Mouse (Mus musculus) limb, embryonic 14.5 days (tissue): ENCODE results near the gene Rad51d. TPM values are rescaled to one million over a fixed set of nuclear protein-coding genes. Genes with fewer than 3 reads are reported as not detected.

Experiments
- ATAC-seq: fragments of 200-750 bp; cut with Nextera tagmentation; 2 replicates; pipeline ENCODE4 v1.8.0; 2017; ENCODE audit warnings: low read depth, moderate number of reproducible peaks, moderate TSS enrichment; ENCODE audit not compliant: low FRiP score
- DNase-seq: peaks from one replicate; pipeline ENCODE4 v3.0.0-alpha.2; 2015; ENCODE audit warnings: low spot score
- H3K27ac ChIP-seq: fragments of 300-500 bp; sonication (generic); replicated peaks from 2 replicates; pipeline ENCODE4 v1.5.1; 2014; ENCODE audit warnings: low read depth, mild to moderate bottlenecking, low read length, moderate library complexity, mixed read lengths
- H3K27me3 ChIP-seq: fragments of 300-500 bp; sonication (generic); 2 replicates; pipeline ENCODE4 v1.6.1; 2014; ENCODE audit warnings: low read length, mixed read lengths; ENCODE audit not compliant: control insufficient read depth, insufficient read depth
- H3K36me3 ChIP-seq: fragments of 300-500 bp; sonication (generic); 2 replicates; pipeline ENCODE4 v1.6.1; 2014; ENCODE audit warnings: mild to moderate bottlenecking, low read length, moderate library complexity, mixed read lengths; ENCODE audit not compliant: control insufficient read depth, insufficient read depth
- H3K4me1 ChIP-seq: fragments of 300-500 bp; sonication (generic); 2 replicates; pipeline ENCODE4 v1.6.1; 2014; ENCODE audit warnings: antibody characterized with exemption, low read length, mixed read lengths; ENCODE audit not compliant: control insufficient read depth, insufficient read depth
- H3K4me2 ChIP-seq: fragments of 300-500 bp; sonication (generic); replicated peaks from 2 replicates; pipeline ENCODE4 v1.6.1; 2014; ENCODE audit warnings: low read depth, mild to moderate bottlenecking, low read length, moderate library complexity; ENCODE audit not compliant: severe bottlenecking
- H3K4me3 ChIP-seq: fragments of 300-500 bp; sonication (generic); replicated peaks from 2 replicates; pipeline ENCODE4 v1.5.1; 2014; ENCODE audit warnings: low read length
- H3K9ac ChIP-seq: fragments of 300-500 bp; sonication (generic); 2 replicates; pipeline ENCODE4 v1.6.1; 2014; ENCODE audit warnings: mild to moderate bottlenecking, low read depth, low read length, moderate library complexity; ENCODE audit not compliant: severe bottlenecking
- H3K9me3 ChIP-seq: fragments of 300-500 bp; sonication (generic); 2 replicates; pipeline ENCODE4 v1.6.1; 2016; ENCODE audit warnings: low read length; ENCODE audit not compliant: control insufficient read depth
- POLR2A ChIP-seq: fragments of 200-500 bp; IDR thresholded peaks from 2 replicates; pipeline ENCODE4 v1.8.0; 2012; ENCODE audit warnings: inconsistent platforms, mild to moderate bottlenecking, moderate library complexity, borderline replicate concordance; ENCODE audit not compliant: insufficient read depth, insufficient read length; ENCODE audit errors: extremely low read depth
- WGBS: fragments of 180-500 bp; shearing (Covaris S2); extraction: QIAGEN DNeasy Blood & Tissue Kit; methylation state at CpG from one replicate; pipeline ENCODE4 v1.1.7; 2014; 5-methylcytosine and 5-hydroxymethylcytosine counted together
- polyA plus RNA-seq, 2 experiments: library from polyadenylated mRNA; depleted of rRNA in 1 of 2; stranded (reverse) in 1 of 2; unstranded in 1 of 2; fragments of >200 nt; fragmentation: Nextera tagmentation in 1 of 2; extraction: Ambion mirVana in 1 of 2; gene quantifications; 2 replicates each; pipeline versions ENCODE4 v1.2.1 to v1.2.3; 2012 to 2014

Gene Rad51d
- polyA plus RNA-seq, 2 experiments, result 11.5 to 12.9 TPM

DNA sequence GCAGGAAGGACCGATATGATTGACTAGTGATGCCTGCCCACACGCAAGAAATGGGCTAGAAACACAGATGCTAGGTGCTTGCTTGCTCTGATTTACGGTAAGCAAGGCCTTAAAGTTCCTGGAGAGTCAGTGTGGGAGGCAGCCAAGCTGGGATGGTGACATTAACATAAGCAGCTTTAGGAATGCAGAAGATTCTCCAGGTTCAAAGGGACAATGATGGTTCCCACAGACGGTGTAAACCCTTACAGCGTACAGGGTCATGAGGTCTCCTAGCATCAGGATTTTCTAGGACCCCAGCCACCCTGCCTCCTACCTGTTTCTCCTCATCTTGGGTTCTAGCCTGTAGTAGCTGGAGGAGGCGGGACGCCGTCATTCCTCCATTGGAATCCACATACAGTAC, 7.2 kb downstream of the Rad51d start:
- Histone ChIP-seq H3K4me1 (no peaks in the 10 kb centered on the region), H3K9ac (no peak overlapping the region), H3K4me2 (no peak overlapping the region), H3K27ac (no peak overlapping the region), H3K36me3 (peaks cover 4% of the 10 kb centered on the region; the same call in 1 of the 2 replicates), H3K4me3 (no peak overlapping the region), H3K9me3 (no peaks in the 10 kb centered on the region), H3K27me3 (no peaks in the 10 kb centered on the region)
- 63% methylated on average over 8 of the region's 8 CpGs for WGBS
- DNase-seq (no peak), ATAC-seq (no peak)
- TF ChIP-seq POLR2A, result no peak

DNA sequence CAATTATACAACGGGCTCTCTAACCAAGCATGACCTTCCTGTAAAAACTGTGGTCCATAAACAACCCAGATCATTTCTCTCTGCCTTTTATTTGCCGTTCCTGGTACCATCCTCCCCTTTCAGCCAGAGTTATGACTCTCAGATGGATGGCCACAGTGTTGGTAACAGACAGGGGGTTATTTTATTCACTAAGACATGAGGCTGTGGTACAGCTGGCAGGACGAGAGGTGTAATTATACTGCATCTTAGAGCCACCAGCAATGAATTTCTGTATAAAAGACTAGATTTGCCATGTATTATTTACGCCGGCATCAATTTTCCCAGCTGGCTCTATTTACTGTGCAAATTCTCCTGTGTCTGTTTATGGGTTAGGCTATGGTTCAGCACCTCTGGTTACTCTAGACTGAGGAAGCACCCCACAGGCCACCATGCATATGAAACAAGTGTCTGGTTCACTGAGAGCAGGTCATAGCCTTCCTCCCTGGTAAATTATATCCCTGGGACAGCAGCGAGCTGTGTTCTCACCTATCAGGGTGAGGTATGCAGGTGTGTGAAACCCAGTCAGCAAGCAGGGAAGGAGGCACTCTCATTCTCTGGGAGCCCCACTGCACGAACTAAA, 12.6 kb downstream of the Rad51d start:
- no peak for TF ChIP-seq POLR2A
- Histone ChIP-seq H3K4me1 (no peaks in the 10 kb centered on the region), H3K4me2 (no peak overlapping the region), H3K27me3 (no peaks in the 10 kb centered on the region), H3K27ac (no peak overlapping the region), H3K36me3 (peaks cover 4% of the 10 kb centered on the region; the same call in 1 of the 2 replicates), H3K4me3 (no peak overlapping the region), H3K9ac (no peak overlapping the region), H3K9me3 (no peaks in the 10 kb centered on the region)
- 71% methylated on average over 7 of the region's 7 CpGs for WGBS
- no peak for ATAC-seq
- DNase-seq, result no peak

DNA sequence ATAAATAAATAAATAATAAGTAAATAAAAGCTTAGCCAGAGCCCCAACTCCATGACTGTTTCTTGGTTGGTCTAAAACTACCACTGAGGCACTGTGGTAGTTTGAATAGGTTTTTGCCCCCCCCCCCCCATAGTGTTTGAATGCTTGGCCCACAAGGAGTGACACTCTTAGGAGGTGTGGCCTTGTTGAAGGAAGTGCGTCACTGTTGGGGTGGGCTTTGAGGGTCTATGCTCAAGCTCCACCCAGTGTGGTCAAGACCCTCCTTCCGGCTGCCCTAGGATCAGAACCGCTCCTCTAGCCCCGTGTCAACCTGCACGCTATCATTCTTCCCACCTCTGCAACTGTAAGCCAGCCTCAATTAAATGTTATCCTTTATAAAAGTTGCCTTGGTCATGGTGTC, 14.8 kb downstream of the Rad51d start:
- H3K4me1 ChIP-seq, result peaks cover 3% of the 10 kb centered on the region; the same call in 1 of the 2 replicates
- H3K27ac ChIP-seq, result no peak overlapping the region
- no peaks in the 10 kb centered on the region for H3K9me3 ChIP-seq
- DNase-seq, result no peak
- no peak overlapping the region for H3K9ac ChIP-seq
- H3K36me3 ChIP-seq, result peaks cover under 1% of the 10 kb centered on the region; the same call in 1 of the 2 replicates
- ATAC-seq, result no peak
- no peak overlapping the region for H3K4me3 ChIP-seq
- no peaks in the 10 kb centered on the region for H3K27me3 ChIP-seq
- no peak overlapping the region for H3K4me2 ChIP-seq
- 94% methylated on average over 5 of the region's 5 CpGs for WGBS
- TF ChIP-seq POLR2A, result no peak

DNA sequence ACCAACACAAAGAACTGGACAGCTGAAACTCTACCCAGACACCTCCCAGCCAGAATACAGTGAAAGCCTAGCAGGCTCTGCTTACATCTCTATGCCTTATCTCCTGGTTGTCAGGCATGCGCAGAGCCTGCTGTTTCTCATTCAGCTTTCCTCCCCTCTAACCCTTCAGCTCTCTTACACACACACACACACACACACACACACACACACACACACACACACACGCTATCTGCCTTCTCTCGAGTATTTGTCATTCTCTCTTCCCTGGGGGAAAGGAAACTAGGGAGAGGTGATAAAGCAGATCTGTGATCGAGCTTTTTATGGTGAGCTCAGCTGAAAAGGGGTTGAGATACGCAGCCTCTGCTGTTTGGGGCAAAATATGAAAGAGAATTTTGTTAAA, 15.5 kb downstream of the Rad51d start:
- ATAC-seq, result no peak
- no peak overlapping the region for H3K9ac ChIP-seq
- DNase-seq, result no peak
- H3K4me2 ChIP-seq, result no peak overlapping the region
- TF ChIP-seq POLR2A, result no peak
- no peak overlapping the region for H3K4me3 ChIP-seq
- WGBS, result 78% methylated on average over 5 of the region's 5 CpGs
- H3K27me3 ChIP-seq, result no peaks in the 10 kb centered on the region
- no peaks in the 10 kb centered on the region for H3K9me3 ChIP-seq
- no peaks in the 10 kb centered on the region for H3K36me3 ChIP-seq
- H3K4me1 ChIP-seq, result peaks cover 6% of the 10 kb centered on the region
- no peak overlapping the region for H3K27ac ChIP-seq

DNA sequence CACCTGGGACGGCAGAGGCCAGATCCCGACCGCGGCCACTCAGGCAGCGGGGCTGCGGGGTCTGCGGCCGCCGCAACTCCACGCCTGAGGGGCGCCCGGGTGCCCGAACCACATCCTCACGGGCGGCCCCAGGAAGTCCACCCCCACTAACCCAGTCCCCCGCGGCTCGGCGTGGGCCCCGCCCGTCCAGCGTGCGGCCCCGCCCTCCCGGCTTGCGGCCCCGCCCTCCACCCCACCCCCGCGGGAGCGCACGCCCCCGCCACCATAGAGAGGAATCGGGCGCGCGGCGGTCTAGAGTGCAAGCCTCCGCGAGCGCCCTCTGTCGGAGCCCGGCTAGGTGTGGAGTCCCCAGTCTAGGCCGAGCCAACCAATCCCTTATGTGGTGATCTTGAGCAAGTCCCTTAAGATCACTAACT, 19.4 kb downstream of the Rad51d start, which contains the start of gene Rffl:
TSS of gene Rffl (minus strand) at position 180 of the 416 bp plus-strand sequence.
- Histone ChIP-seq H3K27me3 (no peaks in the 10 kb centered on the region), H3K9me3 (no peaks in the 10 kb centered on the region), H3K4me1 (peaks cover 7% of the 10 kb centered on the region), H3K27ac (peak within 1 kb of the TSS; percentile 19; the same call in 1 of the 2 replicates), H3K36me3 (no peaks in the 10 kb centered on the region), H3K4me2 (peak within 1 kb of the TSS; percentile 77), H3K4me3 (peak within 1 kb of the TSS; percentile 78), H3K9ac (peak within 1 kb of the TSS; percentile 70)
- WGBS, result 4% methylated on average over 36 of the region's 43 CpGs
- ATAC-seq (peak; percentile 93), DNase-seq (peak; percentile 97)
- no peak for TF ChIP-seq POLR2A
